Mouse (Mus musculus): ENCODE measurements around the gene Ahcyl1. TPM values are rescaled to one million over a fixed set of nuclear protein-coding genes. Genes with fewer than 3 reads are reported as not detected.

The Ahcyl1 gene
- total RNA-seq, 2 experiments from 2014 or later: 230 to 232 TPM

Other genes with a start within 250 kb of the Ahcyl1 start
- gene Kcnc4, start 237.0 kb downstream of the Ahcyl1 start, total RNA-seq (2021): 10 to 100 TPM in 1 of 2 experiments, 1 to 10 TPM in 1; 5.1 to 10.5 TPM
- gene Slc6a17, start 178.5 kb downstream of the Ahcyl1 start, total RNA-seq (2021): 10 to 100 TPM in 1 of 2 experiments, 1 to 10 TPM in 1; 2.5 to 10.7 TPM
- not detected for gene Ubl4b, start 141.5 kb downstream of the Ahcyl1 start, total RNA-seq (2021)
- not detected for gene Alx3, start 101.5 kb downstream of the Ahcyl1 start, total RNA-seq (2021)
- gene Gm10961, start 65.2 kb downstream of the Ahcyl1 start, total RNA-seq (2021): not detected
- 10 to 100 TPM; 31.1 to 33.5 TPM for gene Strip1, start 64.9 kb downstream of the Ahcyl1 start, total RNA-seq (2021)
- 10 to 100 TPM; 14.2 to 27.4 TPM for gene Csf1, start 63.9 kb upstream of the Ahcyl1 start, total RNA-seq (2021)
- gene Eps8l3, start 180.7 kb upstream of the Ahcyl1 start, total RNA-seq (2021): not detected
- gene Gstm5, start 199.3 kb upstream of the Ahcyl1 start, total RNA-seq (2021): 10 to 100 TPM; 28.9 to 43.7 TPM
- 100 to 1,000 TPM; 143 to 157 TPM for gene Gstm7, start 235.3 kb upstream of the Ahcyl1 start, total RNA-seq (2021)
- gene Gstm6, start 247.2 kb upstream of the Ahcyl1 start, total RNA-seq (2021): 1 to 10 TPM; 4.3 to 6.0 TPM